Mouse (Mus musculus) neural tube, embryonic 13.5 days (tissue): ENCODE data around the gene Mogs. TPM values are rescaled to one million over a fixed set of nuclear protein-coding genes. Genes with fewer than 3 reads are reported as not detected.
"Not testable (repeated sequence)": the region's sequence is repeated elsewhere in the genome, so short reads cannot be mapped to it uniquely, and the experiment has no call there.

ENCODE experiments used
- ATAC-seq: fragments of 200-750 bp; cut with Nextera tagmentation; 2 replicates; pipeline ENCODE4 v1.8.0; 2017; ENCODE audit warnings: low read depth, mild to moderate bottlenecking, moderate TSS enrichment, moderate library complexity
- H3K27ac ChIP-seq: fragments of 300-500 bp; sonication (generic); replicated peaks from 2 replicates; pipeline ENCODE4 v1.5.1; 2015; ENCODE audit warnings: moderate library complexity, mild to moderate bottlenecking, inconsistent platforms
- H3K27me3 ChIP-seq: fragments of 300-500 bp; sonication (generic); 2 replicates; pipeline ENCODE4 v1.6.1; 2015; ENCODE audit warnings: mild to moderate bottlenecking, inconsistent platforms
- H3K36me3 ChIP-seq: fragments of 300-500 bp; sonication (generic); 2 replicates; pipeline ENCODE4 v1.6.1; 2015; ENCODE audit warnings: mild to moderate bottlenecking, inconsistent platforms
- H3K4me1 ChIP-seq: fragments of 300-500 bp; sonication (generic); replicated peaks from 2 replicates; pipeline ENCODE4 v1.6.1; 2015; ENCODE audit warnings: inconsistent platforms
- H3K4me2 ChIP-seq: fragments of 300-500 bp; sonication (generic); 2 replicates; pipeline ENCODE4 v1.6.1; 2015; ENCODE audit warnings: inconsistent platforms, mild to moderate bottlenecking, moderate library complexity
- H3K4me3 ChIP-seq: fragments of 300-500 bp; sonication (generic); 2 replicates; pipeline ENCODE4 v1.5.1; 2015; ENCODE audit warnings: mild to moderate bottlenecking, inconsistent platforms
- H3K9ac ChIP-seq: fragments of 300-500 bp; sonication (generic); 2 replicates; pipeline ENCODE4 v1.6.1; 2015; ENCODE audit warnings: moderate library complexity, mild to moderate bottlenecking, inconsistent platforms
- H3K9me3 ChIP-seq: fragments of 300-500 bp; sonication (generic); 2 replicates; pipeline ENCODE4 v1.6.1; 2016; ENCODE audit warnings: inconsistent platforms
- WGBS: fragments of 180-500 bp; shearing (Covaris S2); methylation state at CpG from one replicate; pipeline ENCODE4 v1.1.7; 2015; 5-methylcytosine and 5-hydroxymethylcytosine counted together
- polyA plus RNA-seq: library from polyadenylated mRNA; unstranded; fragments of >200 nt; fragmentation: Nextera tagmentation; extraction: Ambion mirVana; gene quantifications from 2 replicates; pipeline ENCODE4 v1.2.1, GENCODE M21; 2015

Gene Mogs
- polyA plus RNA-seq, 1 experiment from 2014 or later = 26.8 TPM

- ATAC-seq = peak; percentile 19; the same call in 1 of the 2 replicates
- Histone ChIP-seq H3K4me1 (peaks cover 42% of the 10 kb centered on the region), H3K9me3 (no peaks in the 10 kb centered on the region), H3K9ac (peak overlapping the region; percentile 69; the same call in 1 of the 2 replicates), H3K36me3 (peaks cover 8% of the 10 kb centered on the region; the same call in 1 of the 2 replicates), H3K27me3 (no peaks in the 10 kb centered on the region), H3K4me2 (peak overlapping the region; percentile 70), H3K4me3 (no peak overlapping the region), H3K27ac (peak overlapping the region; percentile 55)
- WGBS = 47% methylated on average over 11 of the region's 11 CpGs
Measured at GRCm38 (mm10) chr6:83142886-83143285, 27.6 kb downstream of the Mogs start.

DNA sequence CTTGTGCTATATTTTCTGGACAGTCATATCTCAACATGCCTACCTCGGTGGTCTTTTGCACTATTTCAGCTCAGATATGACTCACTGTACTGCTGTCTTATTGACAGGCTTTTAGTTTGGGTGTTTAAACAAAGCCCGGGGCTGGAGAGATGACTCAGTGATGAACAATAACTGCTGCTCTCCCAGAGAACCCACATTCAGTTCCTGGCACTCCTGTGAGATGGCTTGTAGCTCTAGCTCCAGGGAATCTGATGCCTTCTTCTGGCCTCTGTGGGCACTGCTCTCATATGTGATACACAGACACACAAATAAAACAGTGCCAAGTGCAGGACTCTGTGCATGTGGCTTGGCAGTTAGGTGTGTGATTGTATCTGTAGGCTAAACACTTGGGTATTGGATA, 29.9 kb downstream of the Mogs start:
- ATAC-seq = no peak
- Histone ChIP-seq H3K27me3 (no peaks in the 10 kb centered on the region), H3K4me2 (no peak overlapping the region), H3K9me3 (no peaks in the 10 kb centered on the region), H3K9ac (no peak overlapping the region), H3K27ac (no peak overlapping the region), H3K36me3 (peaks cover 28% of the 10 kb centered on the region), H3K4me3 (no peak overlapping the region), H3K4me1 (peaks cover 19% of the 10 kb centered on the region)
- WGBS = 90% methylated on average over 2 of the region's 2 CpGs

GRCm38 (mm10) chr6:83145805-83146204, 30.5 kb downstream of the Mogs start:
- 72% methylated on average over 9 of the region's 9 CpGs for WGBS
- no peak overlapping the region for H3K4me2 ChIP-seq
- no peak for ATAC-seq
- H3K36me3 ChIP-seq = peaks cover 33% of the 10 kb centered on the region
- peaks cover 19% of the 10 kb centered on the region for H3K4me1 ChIP-seq
- no peak overlapping the region for H3K9ac ChIP-seq
- no peaks in the 10 kb centered on the region for H3K9me3 ChIP-seq
- H3K4me3 ChIP-seq = no peak overlapping the region
- no peaks in the 10 kb centered on the region for H3K27me3 ChIP-seq
- H3K27ac ChIP-seq = no peak overlapping the region

GRCm38 (mm10) chr6:83147280-83147679, 32.0 kb downstream of the Mogs start:
- H3K9me3 ChIP-seq = no peaks in the 10 kb centered on the region
- no peak overlapping the region for H3K4me2 ChIP-seq
- no peak overlapping the region for H3K4me3 ChIP-seq
- H3K36me3 ChIP-seq = peaks cover 40% of the 10 kb centered on the region
- H3K4me1 ChIP-seq = peaks cover 20% of the 10 kb centered on the region
- ATAC-seq = no peak
- H3K9ac ChIP-seq = no peak overlapping the region
- 60% methylated on average over 7 of the region's 7 CpGs for WGBS
- H3K27me3 ChIP-seq = no peaks in the 10 kb centered on the region
- no peak overlapping the region for H3K27ac ChIP-seq

DNA sequence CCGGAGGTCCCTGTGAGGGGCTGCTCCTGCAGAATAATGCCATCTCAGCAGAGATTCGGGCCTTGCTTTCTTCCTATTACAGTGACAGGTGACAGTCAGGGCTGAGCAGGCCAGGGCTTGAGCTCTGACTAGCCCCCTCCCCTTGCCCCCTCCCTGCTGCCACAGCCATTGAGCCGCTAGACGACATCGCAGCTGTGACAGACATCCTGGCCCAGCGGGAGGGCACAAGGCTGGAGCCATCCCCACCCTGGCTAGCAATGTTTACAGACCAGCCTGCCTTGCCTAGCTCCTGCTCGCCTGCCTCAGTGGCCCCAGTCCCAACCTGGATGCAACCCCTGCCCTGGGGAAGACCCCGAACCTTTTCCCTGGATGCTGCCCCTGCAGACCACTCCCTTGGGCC, 36.4 kb downstream of the Mogs start:
- H3K9me3 ChIP-seq = no peaks in the 10 kb centered on the region
- H3K27ac ChIP-seq = no peak overlapping the region
- ATAC-seq = no peak
- H3K9ac ChIP-seq = peak overlapping the region; percentile 41; the same call in 1 of the 2 replicates
- H3K27me3 ChIP-seq = no peaks in the 10 kb centered on the region
- peaks cover 53% of the 10 kb centered on the region for H3K36me3 ChIP-seq
- 34% methylated on average over 8 of the region's 8 CpGs for WGBS
- H3K4me3 ChIP-seq = no peak overlapping the region
- H3K4me1 ChIP-seq = peaks cover 32% of the 10 kb centered on the region
- H3K4me2 ChIP-seq = no peak overlapping the region

DNA sequence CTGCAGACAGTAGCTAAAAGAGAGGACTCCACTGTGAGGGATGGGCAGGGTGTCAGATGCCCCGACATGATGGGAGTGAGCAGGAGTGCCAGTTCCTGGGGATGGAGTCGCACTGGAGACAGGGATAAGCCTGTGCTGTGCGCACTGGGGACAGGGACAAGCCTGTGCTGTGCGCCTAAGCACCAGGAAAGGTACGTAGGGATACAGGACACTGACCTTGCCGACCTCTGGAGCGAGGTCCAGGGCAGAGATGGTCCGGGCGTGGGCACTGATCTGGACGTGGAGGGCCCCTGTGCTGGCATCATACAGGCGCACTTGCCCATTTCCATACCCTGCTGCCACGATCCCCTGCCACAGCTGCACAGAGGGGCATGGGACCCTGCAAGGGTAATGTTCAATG, 37.7 kb downstream of the Mogs start:
- H3K4me3 ChIP-seq = no peak overlapping the region
- WGBS = 85% methylated on average over 12 of the region's 12 CpGs
- no peaks in the 10 kb centered on the region for H3K9me3 ChIP-seq
- peaks cover 44% of the 10 kb centered on the region for H3K36me3 ChIP-seq
- H3K27me3 ChIP-seq = no peaks in the 10 kb centered on the region
- no peak overlapping the region for H3K4me2 ChIP-seq
- peaks cover 34% of the 10 kb centered on the region for H3K4me1 ChIP-seq
- ATAC-seq = no peak
- H3K27ac ChIP-seq = no peak overlapping the region
- H3K9ac ChIP-seq = no peak overlapping the region

GRCm38 (mm10) chr6:83153485-83153884, 38.2 kb downstream of the Mogs start:
- ATAC-seq = no peak
- Histone ChIP-seq H3K9ac (no peak overlapping the region), H3K9me3 (no peaks in the 10 kb centered on the region), H3K4me3 (no peak overlapping the region), H3K27me3 (no peaks in the 10 kb centered on the region), H3K4me2 (no peak overlapping the region), H3K27ac (no peak overlapping the region), H3K4me1 (peaks cover 34% of the 10 kb centered on the region), H3K36me3 (peaks cover 41% of the 10 kb centered on the region)
- 82% methylated on average over 5 of the region's 5 CpGs for WGBS

DNA sequence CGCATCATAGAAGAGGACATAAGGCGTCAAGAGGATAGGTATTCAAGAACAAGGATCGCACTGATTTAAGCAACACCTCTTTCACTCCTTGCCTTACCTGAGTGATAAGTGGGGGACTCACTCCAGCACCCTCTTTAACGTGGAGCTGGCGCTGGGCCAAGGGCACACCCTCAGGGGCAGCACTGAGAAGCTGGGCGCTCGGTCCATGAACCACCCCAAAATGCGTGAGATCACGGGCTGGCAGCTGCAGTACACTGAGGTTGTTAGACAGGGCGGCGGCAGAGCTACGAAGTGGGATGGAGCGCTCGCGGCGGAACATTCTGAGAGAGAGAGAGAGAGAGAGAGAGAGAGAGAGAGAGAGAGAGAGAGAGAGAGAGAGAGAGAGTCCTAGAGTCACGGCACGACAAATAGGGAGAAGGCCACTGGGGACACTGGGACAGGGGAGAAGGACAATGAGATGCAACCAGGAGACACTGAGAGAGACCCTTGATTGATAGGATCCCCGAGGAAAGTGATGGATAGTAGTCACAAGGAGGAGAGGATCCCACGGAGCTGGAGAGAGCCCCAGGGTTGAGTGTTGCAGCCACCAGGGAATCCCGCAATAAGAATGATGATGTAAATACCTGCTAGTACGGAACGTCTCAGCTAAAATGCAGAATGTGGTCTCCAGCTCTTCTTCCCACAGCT, 40.4 kb downstream of the Mogs start:
- WGBS = 8% methylated on average over 23 of the region's 23 CpGs
- Histone ChIP-seq H3K36me3 (peaks cover 21% of the 10 kb centered on the region), H3K27me3 (peaks cover 9% of the 10 kb centered on the region), H3K4me2 (peak overlapping the region; percentile 86), H3K9ac (peak overlapping the region; percentile 76), H3K9me3 (no peaks in the 10 kb centered on the region), H3K4me1 (peaks cover 34% of the 10 kb centered on the region), H3K4me3 (peak overlapping the region; percentile 53), H3K27ac (peak overlapping the region; percentile 52; the same call in 1 of the 2 replicates)
- ATAC-seq = peak; percentile 58

- Histone ChIP-seq H3K4me2 (peak within 1 kb of the TSS; percentile 86), H3K27ac (peak within 1 kb of the TSS; percentile 52; the same call in 1 of the 2 replicates), H3K36me3 (peaks cover 20% of the 10 kb centered on the region), H3K9me3 (no peaks in the 10 kb centered on the region), H3K4me1 (peaks cover 32% of the 10 kb centered on the region), H3K9ac (peak within 1 kb of the TSS; percentile 76), H3K27me3 (peaks cover 15% of the 10 kb centered on the region), H3K4me3 (peak within 1 kb of the TSS; percentile 53)
- ATAC-seq = peak; percentile 88
- WGBS = under 1% methylated on average over 32 of the region's 32 CpGs
Measured at GRCm38 (mm10) chr6:83156259-83156684, 41.0 kb downstream of the Mogs start, which contains the start of the genes Wdr54 and 1700003E16Rik. Gene Wdr54, minus strand, starts transcription at chr6:83156397. Gene 1700003E16Rik, plus strand, starts transcription at chr6:83156404.

DNA sequence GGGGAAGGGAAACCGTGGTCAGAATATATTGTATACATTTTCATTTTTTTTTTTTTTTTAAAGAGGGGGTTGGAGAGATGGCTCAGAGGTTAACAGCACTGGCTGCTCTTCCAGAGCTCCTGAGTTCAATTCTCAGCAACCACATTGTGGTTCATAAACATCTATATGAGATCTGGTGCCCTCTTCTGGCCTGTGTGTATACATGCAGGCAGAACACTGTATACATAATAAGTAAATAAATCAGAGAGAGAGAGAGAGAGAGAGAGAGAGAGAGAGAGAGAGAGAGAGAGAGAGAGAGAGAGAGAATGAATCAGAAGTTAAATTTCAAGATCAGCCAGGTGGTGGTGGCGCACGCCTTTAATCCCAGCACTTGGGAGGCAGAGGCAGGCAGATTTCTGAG, 44.2 kb downstream of the Mogs start:
- not testable (repeated sequence) for H3K9me3 ChIP-seq, ATAC-seq, H3K36me3 ChIP-seq, H3K4me3 ChIP-seq, H3K9ac ChIP-seq, H3K4me2 ChIP-seq, H3K27ac ChIP-seq
- Histone ChIP-seq H3K27me3 (peaks cover 38% of the 10 kb centered on the region), H3K4me1 (peaks cover 37% of the 10 kb centered on the region)
- WGBS = 31% methylated on average over 3 of the region's 3 CpGs

GRCm38 (mm10) chr6:83161442-83161841, 46.1 kb downstream of the Mogs start:
- ATAC-seq = no peak
- peak overlapping the region; percentile 22 for H3K4me3 ChIP-seq
- peaks cover 38% of the 10 kb centered on the region for H3K27me3 ChIP-seq
- peak overlapping the region; percentile 43 for H3K4me2 ChIP-seq
- no peaks in the 10 kb centered on the region for H3K36me3 ChIP-seq
- peaks cover 31% of the 10 kb centered on the region for H3K4me1 ChIP-seq
- WGBS = 8% methylated on average over 19 of the region's 19 CpGs
- H3K9ac ChIP-seq = peak overlapping the region; percentile 17; the same call in 1 of the 2 replicates
- H3K9me3 ChIP-seq = no peaks in the 10 kb centered on the region
- H3K27ac ChIP-seq = no peak overlapping the region

DNA sequence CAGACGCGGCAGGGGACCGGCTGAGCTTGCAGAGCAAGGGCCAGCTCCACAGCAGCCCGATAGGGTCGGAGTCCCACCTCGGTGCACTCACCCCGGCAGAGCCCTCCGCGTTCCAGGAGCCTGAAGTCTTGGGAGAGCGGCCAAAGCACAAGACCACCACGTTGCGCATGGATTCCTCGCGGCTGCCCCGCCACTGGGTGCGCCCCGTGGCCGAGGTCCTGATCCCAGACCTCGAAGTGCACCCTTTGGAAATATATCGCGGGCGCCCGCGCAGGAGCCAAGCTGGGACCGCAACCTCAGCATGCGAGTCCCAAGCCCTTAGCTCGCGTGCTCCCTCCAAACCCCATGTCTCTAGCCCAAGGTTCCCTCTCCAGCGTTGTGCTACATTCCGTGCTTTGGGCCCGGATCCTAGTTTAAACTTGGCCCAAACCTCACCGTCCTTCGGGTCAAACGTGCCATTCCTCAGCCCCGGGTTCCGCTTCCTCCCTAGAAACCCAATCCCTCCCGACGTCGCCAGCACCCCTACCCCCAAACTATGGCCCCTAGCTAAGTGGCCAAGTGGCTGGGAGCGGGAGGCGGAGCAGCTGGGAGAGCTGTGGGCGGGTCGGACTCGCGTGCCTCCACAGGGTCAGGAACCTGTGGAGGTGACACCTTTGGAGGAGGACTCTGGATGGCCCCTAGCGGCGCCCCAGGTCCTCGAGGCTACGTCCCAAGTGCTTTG, 46.8 kb downstream of the Mogs start:
- Histone ChIP-seq H3K9ac (peak overlapping the region; percentile 17; the same call in 1 of the 2 replicates), H3K27me3 (peaks cover 38% of the 10 kb centered on the region), H3K9me3 (no peaks in the 10 kb centered on the region), H3K4me2 (peak overlapping the region; percentile 43), H3K36me3 (no peaks in the 10 kb centered on the region), H3K4me1 (peaks cover 33% of the 10 kb centered on the region), H3K27ac (no peak overlapping the region), H3K4me3 (peak overlapping the region; percentile 22)
- under 1% methylated on average over 49 of the region's 49 CpGs for WGBS
- ATAC-seq = no peak
